Comparison of ENCODE assay signal across 9 mouse cellular contexts in the genomic region with DNA sequence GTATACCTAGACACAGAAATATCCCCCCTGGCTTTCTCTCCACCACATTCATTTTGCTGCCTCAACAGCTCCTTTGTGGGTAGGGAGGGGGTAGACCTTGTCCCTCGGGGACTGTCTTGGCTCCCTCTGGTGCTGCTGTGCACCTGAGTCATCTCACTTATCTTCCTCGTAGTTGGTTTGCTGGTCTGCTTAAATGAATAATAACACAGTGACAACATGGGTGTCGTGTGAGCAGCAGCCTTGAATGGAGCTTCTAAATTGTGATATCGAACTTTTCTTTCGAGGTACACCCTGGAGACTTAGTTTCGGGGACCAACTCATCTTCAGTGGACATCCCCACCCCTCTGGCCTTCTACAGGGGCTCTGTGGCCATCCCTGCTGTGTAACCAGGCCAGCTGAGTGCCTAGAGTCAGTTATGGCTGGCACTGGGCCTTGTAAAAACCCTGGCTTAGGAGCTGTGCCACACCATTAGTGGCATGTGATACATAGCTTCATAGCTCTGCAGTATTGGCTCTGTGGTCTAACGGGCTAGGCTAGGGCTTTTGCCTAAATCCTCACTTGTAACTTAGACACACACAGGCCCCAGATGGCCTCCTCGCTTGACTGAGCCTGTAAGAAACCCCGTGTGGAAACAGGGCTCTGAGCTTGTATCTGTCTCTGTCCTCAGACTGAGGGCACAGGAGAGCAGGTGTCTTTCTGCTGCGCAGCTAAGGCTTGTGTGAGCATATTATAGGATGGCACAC. TPM values are rescaled to one million over a fixed set of nuclear protein-coding genes. Genes with fewer than 3 reads are reported as not detected.
DNase-seq lines count a peak whose midpoint lies in the region; ATAC-seq lines count a peak whose summit lies in the region.
"Had no signal": no experiment of that assay in that cellular context is flagged by ENCODE, and none has a peak within 500 bp of the region (broad histone marks: within the 10 kb centered on the region; RNA-seq: fewer than 3 reads in every experiment).

No protein-coding gene starts in this region.

- no peak overlapping the region for H3K27ac ChIP-seq in kidney, embryonic 16.5 days (ENCODE audit: low read length)

- no peak overlapping the region for H3K4me3 ChIP-seq in kidney, embryonic 16.5 days (ENCODE audit: low read length)

- peak; percentile 93 for DNase-seq in heart, adult 11 months
- DNase-seq in heart, adult 8-10 months (ENCODE audit: low spot score): no peak
- DNase-seq in 3134 (ENCODE audit: extremely low read depth, insufficient read length, low spot score): peak; percentile 52
- peak; percentile 73 to 83 for DNase-seq in cerebellum, adult 18-20 months
- peak; percentile 47 to 57 for DNase-seq in heart, postnatal 10 days
- no peak for DNase-seq in right cerebral cortex, adult 2 months (ENCODE audit: low spot score in 2 of 2)
- no peak for DNase-seq in left cerebral cortex, adult 9 months (ENCODE audit: low spot score in 2 of 2)
- DNase-seq: gastrocnemius, postnatal 10 days had no signal

- H3K36me3 ChIP-seq in kidney, embryonic 16.5 days (ENCODE audit: insufficient read depth, low read length): no peaks in the 10 kb centered on the region

- 71% methylated on average over 10 of the region's 10 CpGs for WGBS in kidney, embryonic 16.5 days

- no peak for ATAC-seq in kidney, embryonic 16.5 days (ENCODE audit: low FRiP score, low TSS enrichment)

- H3K27me3 ChIP-seq in kidney, embryonic 16.5 days (ENCODE audit: insufficient read depth, low read length): no peaks in the 10 kb centered on the region

- intact Hi-C loops in heart, postnatal 10 days (cut with DNase I): loop anchor here (2.0 kb wide), 1 partner anchor 24 kb away; no protein-coding TSS in a partner anchor

- H3K9me3 ChIP-seq in kidney, embryonic 16.5 days (ENCODE audit: low read length): no peaks in the 10 kb centered on the region

- no peak overlapping the region for H3K4me2 ChIP-seq in kidney, embryonic 16.5 days (replicated peaks; ENCODE audit: low read depth, low read length)

- H3K4me1 ChIP-seq in kidney, embryonic 16.5 days (ENCODE audit: insufficient read depth, low read length): peaks cover 24% of the 10 kb centered on the region

- H3K9ac ChIP-seq in kidney, embryonic 16.5 days (replicated peaks; ENCODE audit: low read length): no peak overlapping the region

RNA-seq across cellular contexts. Expression of a gene that starts 53.0 kb away (rescaled TPM):
- 10 to 100 TPM; 26.1 to 31.8 (median 27.3) TPM for total RNA-seq in heart, adult 8-10 months (2022)
- total RNA-seq in heart, postnatal 10 days (2021): 10 to 100 TPM; 37.2 to 42.1 TPM
- 12.1 and 14.9 TPM in 2 replicates for polyA plus RNA-seq in kidney, embryonic 16.5 days (2015; fragmentation: Nextera tagmentation; extraction: Ambion mirVana)

Comparison
In these comparisons a context has a peak if more than half of its experiments do, and no peak if none do; other contexts are left out.
1. DNase-seq: peak in heart, adult 11 months (single experiment), 3134 (single experiment), cerebellum, adult 18-20 months (2 of 2) and heart, postnatal 10 days (2 of 2); none in heart, adult 8-10 months (single experiment), right cerebral cortex, adult 2 months (0 of 2) and left cerebral cortex, adult 9 months (0 of 2).